Mouse (Mus musculus) ES-E14 (cell line): Measurements from ENCODE around the gene Raf1.

Source experiments
- CHD2 ChIP-seq: IDR thresholded peaks from 2 replicates; pipeline ENCODE4 v1.6.1; 2014; ENCODE audit warnings: mild to moderate bottlenecking, low read depth, low read length, inconsistent platforms
- HCFC1 ChIP-seq: IDR thresholded peaks from 2 replicates; pipeline ENCODE4 v1.6.1; 2012; ENCODE audit warnings: low read length, inconsistent platforms, borderline replicate concordance; ENCODE audit not compliant: insufficient read depth
- ZC3H11A ChIP-seq: IDR thresholded peaks from 2 replicates; pipeline ENCODE4 v1.6.1; 2012; ENCODE audit warnings: low read depth, mild to moderate bottlenecking, inconsistent platforms, low read length, borderline replicate concordance
- ZNF384 ChIP-seq: IDR thresholded peaks from 2 replicates; pipeline ENCODE4 v1.6.1; 2012; ENCODE audit warnings: low read depth, low read length, inconsistent platforms

- TF ChIP-seq ZC3H11A (no peak), ZNF384 (no peak), HCFC1 (no peak), CHD2 (no peak)
Measured at GRCm38 (mm10) chr6:115592458-115592857, 84.0 kb downstream of the Raf1 start, which contains the start of gene Mkrn2os.
